Mouse (Mus musculus): ENCODE results near the gene Cd300lg.

Gene Cd300lg

GRCm38 (mm10) chr11:102026694-102027360, 14.5 kb upstream of the Cd300lg start:
- DNase-seq: peak; percentile 93 to 97

GRCm38 (mm10) chr11:102027361-102028017, 13.8 kb upstream of the Cd300lg start:
- peak; percentile 63 to 66 for DNase-seq

- DNase-seq: peak; percentile 34 to 43
These were observed 13.1 kb upstream of the Cd300lg start, which contains the start of gene Mpp3 for GRCm38 (mm10) chr11:102028087-102028816. Gene Mpp3 (minus strand): TSS chr11:102028461.

GRCm38 (mm10) chr11:102029304-102029703, 12.0 kb upstream of the Cd300lg start:
- peak; percentile 13 to 27 for DNase-seq

- DNase-seq: peak in 1 of 2 experiments; percentile 28
These were observed 11.3 kb upstream of the Cd300lg start for GRCm38 (mm10) chr11:102029966-102030365.

GRCm38 (mm10) chr11:102031149-102031548, 10.2 kb upstream of the Cd300lg start:
- peak; percentile 98 to 100 for DNase-seq

GRCm38 (mm10) chr11:102033055-102033591, 8.2 kb upstream of the Cd300lg start:
- no peak for DNase-seq

- peak; percentile 91 to 93 for DNase-seq
These were observed 6.4 kb upstream of the Cd300lg start for GRCm38 (mm10) chr11:102034887-102035286.

- peak; percentile 50 to 59 for DNase-seq
These were observed 5.8 kb upstream of the Cd300lg start for GRCm38 (mm10) chr11:102035456-102035960.

- no peak for DNase-seq
These were observed 5.0 kb upstream of the Cd300lg start for GRCm38 (mm10) chr11:102036336-102036735.

GRCm38 (mm10) chr11:102037789-102038188, 3.5 kb upstream of the Cd300lg start:
- DNase-seq: peak; percentile 49 to 58

- peak in 1 of 2 experiments; percentile 34 for DNase-seq
These were observed 1.7 kb upstream of the Cd300lg start for GRCm38 (mm10) chr11:102039487-102040137.

- peak; percentile 94 to 98 for DNase-seq
These were observed 1.2 kb upstream of the Cd300lg start for GRCm38 (mm10) chr11:102040138-102040524.

- DNase-seq: peak; percentile 35 to 66
These were observed 663 bp upstream of the Cd300lg start for GRCm38 (mm10) chr11:102040646-102041045.

- DNase-seq: no peak
These were observed 1.7 kb downstream of the Cd300lg start for GRCm38 (mm10) chr11:102042971-102043370.

- no peak for DNase-seq
These were observed 2.1 kb downstream of the Cd300lg start for GRCm38 (mm10) chr11:102043381-102043780.

GRCm38 (mm10) chr11:102044691-102045212, 3.4 kb downstream of the Cd300lg start:
- no peak for DNase-seq

- no peak for DNase-seq
These were observed 5.3 kb downstream of the Cd300lg start for GRCm38 (mm10) chr11:102046607-102047006.

GRCm38 (mm10) chr11:102049875-102050482, 8.7 kb downstream of the Cd300lg start:
- no peak for DNase-seq

- no peak for DNase-seq
These were observed 10.2 kb downstream of the Cd300lg start for GRCm38 (mm10) chr11:102051541-102051940.

- no peak for DNase-seq
These were observed 10.6 kb downstream of the Cd300lg start for GRCm38 (mm10) chr11:102051954-102052353.

- DNase-seq: no peak
These were observed 11.4 kb downstream of the Cd300lg start for GRCm38 (mm10) chr11:102052697-102053096.
